Mouse (Mus musculus): Measurements from ENCODE around the gene Phyh. TPM values are rescaled to one million over a fixed set of nuclear protein-coding genes. Genes with fewer than 3 reads are reported as not detected.

Gene Phyh
- 44.6 and 50.8 TPM in 2 replicates for polyA plus RNA-seq (2015; fragmentation: Nextera tagmentation; extraction: Ambion mirVana)

DNA sequence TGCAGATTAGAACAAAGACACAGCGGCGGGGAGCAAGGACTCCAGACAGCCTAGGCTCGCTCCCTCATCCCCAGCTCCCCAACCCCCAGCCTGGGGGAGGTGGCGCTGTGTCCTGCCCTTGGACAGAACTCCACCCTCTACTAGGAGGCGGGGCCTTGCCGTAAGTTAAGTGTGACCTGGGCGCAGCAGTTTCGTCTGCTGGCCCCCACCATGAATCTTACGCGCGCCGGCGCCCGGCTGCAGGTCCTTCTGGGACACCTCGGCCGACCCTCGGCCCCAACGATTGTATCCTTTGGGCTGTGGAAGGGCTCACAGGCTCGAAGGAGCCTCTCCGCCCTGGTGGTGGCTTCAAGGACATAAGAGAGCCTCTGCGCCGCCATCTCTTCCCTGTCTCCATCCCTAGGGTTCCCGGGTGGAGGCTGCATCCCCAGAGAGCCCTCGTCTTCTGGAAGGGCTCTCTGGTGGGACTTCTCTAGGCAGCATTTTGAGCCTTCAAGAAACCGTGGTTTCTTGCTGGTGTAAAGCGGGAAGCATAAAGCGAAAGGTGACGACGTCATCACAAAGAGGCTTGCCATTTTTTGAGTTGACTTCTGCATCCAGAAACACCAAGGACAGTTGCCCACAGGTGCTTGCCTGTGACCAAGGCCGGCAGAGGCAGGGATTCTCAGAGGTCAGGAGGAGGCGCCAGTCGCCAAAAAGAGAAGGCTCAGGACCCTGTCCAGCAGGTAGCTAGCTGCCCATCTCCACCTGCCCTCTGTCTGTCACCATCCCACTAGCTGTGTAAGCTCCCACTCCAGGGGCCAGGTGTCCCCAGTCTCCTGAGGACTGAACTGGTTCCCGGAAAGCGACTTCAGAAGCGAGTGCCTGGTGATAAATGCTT is at the start of gene Phyh:
Gene Phyh, plus strand, starts transcription at position 160 of the 880 bp plus-strand sequence.
- 9% methylated on average over 35 of the region's 35 CpGs for WGBS
- ATAC-seq (replicated peaks), result peak; percentile 94
- peak within 1 kb of the TSS; percentile 76 for H3K4me2 ChIP-seq (replicated peaks)
- H3K36me3 ChIP-seq, result no peaks in the 10 kb centered on the region
- H3K9me3 ChIP-seq, result no peaks in the 10 kb centered on the region
- H3K27ac ChIP-seq (replicated peaks), result peak within 1 kb of the TSS; percentile 31; the same call in 1 of the 2 replicates
- peak within 1 kb of the TSS; percentile 72 for H3K9ac ChIP-seq (replicated peaks)
- H3K4me3 ChIP-seq, result peak within 1 kb of the TSS; percentile 56
- peaks cover 13% of the 10 kb centered on the region; the same call in 1 of the 2 replicates for H3K4me1 ChIP-seq
- H3K27me3 ChIP-seq, result no peaks in the 10 kb centered on the region

DNA sequence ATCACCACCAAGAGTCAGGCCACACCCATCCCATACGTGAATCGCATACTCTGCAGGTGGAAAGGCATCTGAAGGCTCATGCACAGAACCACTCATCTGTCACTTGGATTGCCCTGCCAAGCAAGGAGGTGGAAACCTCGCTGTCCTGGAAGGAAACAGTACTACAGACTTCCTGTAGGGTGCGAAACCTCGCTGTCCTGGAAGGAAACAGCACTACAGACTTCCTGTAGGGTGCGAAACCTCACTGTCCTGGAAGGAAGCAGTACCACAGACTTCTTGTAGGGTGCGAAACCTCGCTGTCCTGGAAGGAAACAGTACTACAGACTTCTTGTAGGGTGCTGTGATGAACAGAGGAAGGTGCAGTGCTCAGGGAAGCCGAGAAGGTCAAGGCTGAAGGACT is 46.1 kb upstream of the Phyh start:
- H3K4me3 ChIP-seq, result no peak overlapping the region
- 79% methylated on average over 9 of the region's 9 CpGs for WGBS
- no peak overlapping the region for H3K9ac ChIP-seq (replicated peaks)
- no peak for ATAC-seq (replicated peaks)
- no peaks in the 10 kb centered on the region for H3K4me1 ChIP-seq
- H3K9me3 ChIP-seq, result no peaks in the 10 kb centered on the region
- H3K27ac ChIP-seq (replicated peaks), result no peak overlapping the region
- no peaks in the 10 kb centered on the region for H3K36me3 ChIP-seq
- no peak overlapping the region for H3K4me2 ChIP-seq (replicated peaks)
- no peaks in the 10 kb centered on the region for H3K27me3 ChIP-seq

DNA sequence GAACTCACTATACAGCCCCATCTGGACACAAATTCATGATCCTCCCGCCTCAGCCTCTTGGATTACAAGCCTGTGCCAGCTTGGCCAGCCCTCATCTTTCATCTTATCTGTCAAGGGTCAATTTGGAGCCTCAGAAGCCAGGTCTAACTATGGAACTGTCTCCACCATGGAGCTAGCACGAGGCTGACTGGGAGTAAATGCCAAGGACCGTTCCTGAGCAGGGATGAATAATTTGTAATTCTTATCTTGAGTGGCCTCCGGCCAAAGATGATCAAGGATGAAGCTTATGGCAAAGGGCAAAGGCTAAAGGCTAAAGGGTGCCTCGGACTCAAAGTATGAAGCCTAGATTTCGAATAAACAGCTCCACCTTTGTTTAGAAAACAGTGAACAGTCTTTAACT is 45.5 kb upstream of the Phyh start:
- no peak overlapping the region for H3K27ac ChIP-seq (replicated peaks)
- H3K4me1 ChIP-seq, result no peaks in the 10 kb centered on the region
- no peaks in the 10 kb centered on the region for H3K9me3 ChIP-seq
- no peak for ATAC-seq (replicated peaks)
- no peak overlapping the region for H3K9ac ChIP-seq (replicated peaks)
- WGBS, result 82% methylated on average over 6 of the region's 6 CpGs
- H3K4me3 ChIP-seq, result no peak overlapping the region
- no peaks in the 10 kb centered on the region for H3K27me3 ChIP-seq
- H3K36me3 ChIP-seq, result no peaks in the 10 kb centered on the region
- H3K4me2 ChIP-seq (replicated peaks), result no peak overlapping the region

DNA sequence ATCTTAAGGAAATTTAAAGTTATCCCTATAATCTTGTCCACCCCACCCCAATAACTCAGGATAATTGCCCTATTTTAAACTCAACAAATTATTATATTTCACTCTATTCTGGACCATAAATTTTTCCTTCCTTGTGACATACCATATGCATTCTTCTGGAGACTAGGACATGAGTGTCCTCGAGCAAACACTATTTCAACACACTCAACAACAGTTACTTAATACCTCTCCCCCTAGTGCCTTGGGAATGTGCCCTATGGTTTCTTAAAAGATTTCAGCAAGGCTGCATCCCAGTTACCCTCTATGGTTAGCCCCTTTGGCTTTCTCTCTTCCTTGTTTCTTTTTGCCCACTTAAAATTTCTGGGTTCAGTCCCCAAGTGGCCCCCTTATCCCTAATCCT is 43.7 kb upstream of the Phyh start:
- no peaks in the 10 kb centered on the region for H3K36me3 ChIP-seq
- ATAC-seq (replicated peaks), result no peak

DNA sequence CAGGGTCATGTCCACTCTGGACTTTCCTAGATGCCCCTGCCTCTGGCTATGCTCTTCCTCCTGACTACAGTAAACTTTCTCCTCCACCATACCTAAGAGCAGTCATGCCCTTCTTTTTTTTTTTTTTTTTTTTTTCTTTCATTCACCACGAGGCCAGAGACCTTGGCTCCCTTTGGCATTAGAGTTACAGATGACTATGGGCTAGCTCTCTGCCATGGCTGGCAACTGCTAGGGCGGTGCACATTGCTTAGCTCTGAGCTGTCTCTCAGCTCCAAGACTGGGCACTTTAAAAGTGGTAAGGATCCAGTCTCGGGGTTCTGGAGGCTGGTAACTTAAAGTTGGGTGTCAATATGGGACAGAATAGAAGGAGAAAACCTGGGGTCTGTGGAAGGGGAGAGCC is 42.7 kb upstream of the Phyh start:
- 70% methylated on average over 3 of the region's 3 CpGs for WGBS
- H3K9me3 ChIP-seq, result no peaks in the 10 kb centered on the region
- H3K4me3 ChIP-seq, result no peak overlapping the region
- H3K27ac ChIP-seq (replicated peaks), result no peak overlapping the region
- H3K36me3 ChIP-seq, result no peaks in the 10 kb centered on the region
- peaks cover 12% of the 10 kb centered on the region for H3K4me1 ChIP-seq
- no peak overlapping the region for H3K4me2 ChIP-seq (replicated peaks)
- H3K9ac ChIP-seq (replicated peaks), result no peak overlapping the region
- ATAC-seq (replicated peaks), result no peak
- H3K27me3 ChIP-seq, result no peaks in the 10 kb centered on the region

More for the DNA sequence above, 43.7 kb upstream of the Phyh start:
- 60% methylated on average over 1 of the region's 1 CpGs for WGBS
- peaks cover 5% of the 10 kb centered on the region for H3K4me1 ChIP-seq
- H3K27me3 ChIP-seq, result no peaks in the 10 kb centered on the region
- no peak overlapping the region for H3K27ac ChIP-seq (replicated peaks)
- no peak overlapping the region for H3K9ac ChIP-seq (replicated peaks)
- H3K4me2 ChIP-seq (replicated peaks), result no peak overlapping the region
- H3K4me3 ChIP-seq, result no peak overlapping the region
- no peaks in the 10 kb centered on the region for H3K9me3 ChIP-seq

DNA sequence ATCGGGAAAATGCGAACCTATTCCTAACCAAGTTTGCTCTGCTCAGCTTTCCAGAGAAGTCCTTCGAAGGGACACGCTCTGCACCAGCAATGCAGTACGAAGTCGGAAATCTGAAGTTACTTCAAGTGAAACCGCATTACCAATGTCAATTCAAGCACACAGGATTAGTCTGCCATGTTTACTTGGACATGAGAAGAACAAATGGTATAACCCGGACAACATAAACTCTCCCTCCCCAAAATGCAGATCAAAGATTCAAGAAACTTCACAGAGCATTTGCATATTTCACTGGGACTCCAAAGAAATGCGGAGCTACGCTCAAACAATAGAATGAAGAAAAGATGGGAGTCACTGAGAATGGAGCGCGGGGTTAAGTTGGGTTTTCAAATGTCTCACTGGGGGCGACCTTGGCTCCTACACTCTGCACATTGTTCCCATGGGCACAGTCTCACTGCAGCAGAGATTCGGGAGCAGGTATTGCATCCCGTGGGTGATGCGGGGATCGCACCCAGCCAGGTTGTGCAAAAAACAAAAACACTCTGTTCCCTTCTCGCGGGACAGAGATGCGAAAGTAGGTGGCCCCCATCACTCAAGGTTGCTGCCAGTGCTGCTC is 38.0 kb upstream of the Phyh start:
- Histone ChIP-seq H3K4me3 (peak overlapping the region; percentile 76), H3K36me3 (peaks cover 2% of the 10 kb centered on the region), H3K27me3 (no peaks in the 10 kb centered on the region), H3K4me2 (replicated peaks) (peak overlapping the region; percentile 77), H3K27ac (replicated peaks) (peak overlapping the region; percentile 100), H3K4me1 (peaks cover 29% of the 10 kb centered on the region), H3K9me3 (no peaks in the 10 kb centered on the region), H3K9ac (replicated peaks) (peak overlapping the region; percentile 99)
- under 1% methylated on average over 20 of the region's 20 CpGs for WGBS
- peak; percentile 65 for ATAC-seq (replicated peaks)

DNA sequence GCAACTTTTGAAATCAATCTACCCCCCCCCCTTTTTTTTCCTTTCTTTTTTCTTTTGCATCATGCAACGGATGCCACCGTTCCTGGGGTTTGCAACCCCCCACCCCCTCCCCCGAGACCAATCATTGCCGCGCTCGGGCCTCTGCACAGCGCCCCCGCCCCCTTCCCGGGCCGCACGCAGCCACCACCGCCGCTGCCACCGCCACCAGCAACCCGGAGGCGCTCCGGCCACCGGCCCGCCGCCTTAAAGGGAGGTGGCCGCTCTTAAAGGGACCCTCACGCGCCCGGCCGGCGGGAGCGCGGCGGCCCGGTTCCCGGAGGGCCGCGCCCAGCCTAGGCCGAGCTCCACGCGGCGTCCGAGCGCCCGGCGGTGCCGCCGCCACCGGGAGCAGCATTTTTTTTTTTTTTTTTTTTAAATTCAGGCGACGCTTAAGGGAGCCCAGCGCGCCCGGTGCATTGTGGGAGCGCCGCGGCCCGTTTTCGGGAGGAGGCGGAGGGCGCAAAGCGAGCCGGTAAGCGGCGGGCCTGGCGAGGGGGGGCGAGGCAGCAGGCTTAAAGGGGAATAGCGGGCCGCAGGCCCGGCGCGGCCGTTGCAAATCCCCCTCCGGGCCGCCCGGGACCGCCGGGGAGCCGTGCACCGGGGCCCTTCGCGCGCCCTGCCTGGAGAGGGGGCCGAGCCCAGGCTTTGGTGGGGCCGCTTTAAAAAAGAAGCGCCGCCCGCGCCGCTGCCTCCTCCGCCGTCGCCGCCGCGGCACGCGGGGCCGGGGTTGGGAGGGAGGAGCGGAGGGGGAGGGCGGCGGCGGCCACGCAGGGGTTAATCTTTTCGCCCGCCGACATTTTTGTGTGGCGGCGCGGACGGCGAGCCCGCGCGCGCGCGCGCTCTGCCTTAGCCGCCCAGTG is 37.2 kb upstream of the Phyh start, which contains the start of gene Sephs1:
Gene Sephs1, plus strand, starts transcription at position 215 of the 899 bp plus-strand sequence.
- peaks cover 29% of the 10 kb centered on the region for H3K4me1 ChIP-seq
- under 1% methylated on average over 67 of the region's 115 CpGs for WGBS
- peak within 1 kb of the TSS; percentile 99 for H3K9ac ChIP-seq (replicated peaks)
- H3K27me3 ChIP-seq, result no peaks in the 10 kb centered on the region
- H3K4me2 ChIP-seq (replicated peaks), result peak within 1 kb of the TSS; percentile 77
- H3K4me3 ChIP-seq, result peak within 1 kb of the TSS; percentile 76
- peak within 1 kb of the TSS; percentile 100 for H3K27ac ChIP-seq (replicated peaks)
- H3K9me3 ChIP-seq, result no peaks in the 10 kb centered on the region
- H3K36me3 ChIP-seq, result peaks cover 9% of the 10 kb centered on the region
- peak; percentile 87 for ATAC-seq (replicated peaks)

DNA sequence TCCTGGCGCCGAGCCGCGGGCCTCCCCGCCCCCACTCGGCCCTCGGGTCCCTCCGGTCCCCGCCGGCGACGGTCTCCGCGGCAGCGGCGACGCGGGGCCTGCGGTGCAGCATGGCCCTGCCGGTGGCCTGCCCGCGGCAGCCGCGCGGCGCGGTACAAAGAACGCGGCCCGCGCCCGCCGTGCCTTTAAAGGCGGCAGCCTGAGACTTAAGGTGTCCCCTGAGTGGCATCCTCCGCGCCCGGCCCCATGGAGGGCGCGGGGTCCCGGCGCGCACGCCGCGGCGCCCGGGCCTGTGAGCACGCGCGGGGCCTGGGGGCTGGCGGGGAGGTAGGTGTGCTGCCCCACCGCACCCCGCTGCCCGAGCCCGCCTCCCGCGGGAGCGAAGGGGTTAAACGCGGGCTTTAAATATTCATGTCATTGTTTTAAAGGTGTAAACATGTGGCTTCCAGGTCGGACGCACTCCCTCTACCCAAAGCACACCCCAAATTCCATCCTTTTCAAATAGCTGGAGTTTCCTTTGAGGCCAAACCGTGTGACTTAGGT is 36.5 kb upstream of the Phyh start:
- Histone ChIP-seq H3K9me3 (no peaks in the 10 kb centered on the region), H3K4me1 (peaks cover 29% of the 10 kb centered on the region), H3K27ac (replicated peaks) (peak overlapping the region; percentile 100), H3K9ac (replicated peaks) (peak overlapping the region; percentile 99), H3K36me3 (peaks cover 16% of the 10 kb centered on the region), H3K4me3 (peak overlapping the region; percentile 76), H3K27me3 (no peaks in the 10 kb centered on the region), H3K4me2 (replicated peaks) (peak overlapping the region; percentile 77)
- peak; percentile 67 for ATAC-seq (replicated peaks)
- 1% methylated on average over 57 of the region's 63 CpGs for WGBS

DNA sequence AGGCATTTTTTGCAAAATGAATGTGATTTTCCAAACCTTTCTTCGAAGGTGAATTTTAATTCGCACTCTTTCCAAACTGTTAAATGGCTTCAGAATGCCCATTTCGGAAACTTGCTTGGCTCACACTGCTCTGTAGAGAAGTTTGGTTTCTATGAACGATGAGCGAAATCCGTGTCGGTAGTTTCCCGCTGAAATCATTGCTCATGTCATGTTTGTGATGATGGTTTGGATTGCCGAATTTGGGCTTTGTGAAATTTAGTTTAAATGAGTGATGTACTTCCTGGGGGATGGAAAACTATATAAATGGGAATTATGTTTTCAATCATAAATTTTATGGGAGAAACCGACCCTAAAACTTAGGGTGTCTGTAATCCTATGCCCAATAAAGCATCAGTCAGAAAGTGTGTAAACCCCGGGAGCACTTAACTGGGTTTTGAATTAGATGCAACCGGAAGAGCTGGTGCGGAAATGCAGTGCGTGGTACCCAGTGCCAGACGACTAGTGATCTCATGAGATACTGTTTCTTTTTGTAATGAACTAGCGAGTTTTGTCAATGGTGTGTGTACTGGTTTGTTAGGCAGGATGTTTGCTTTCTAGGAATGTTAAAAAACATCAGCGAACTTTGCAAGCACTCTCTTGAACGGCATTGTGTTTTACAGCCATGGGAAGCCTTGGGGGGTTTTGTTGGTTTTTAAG is 35.7 kb upstream of the Phyh start:
- ATAC-seq (replicated peaks), result no peak
- Histone ChIP-seq H3K27ac (replicated peaks) (peak overlapping the region; percentile 100), H3K4me3 (peak overlapping the region; percentile 76), H3K4me1 (peaks cover 29% of the 10 kb centered on the region), H3K4me2 (replicated peaks) (peak overlapping the region; percentile 77), H3K9ac (replicated peaks) (peak overlapping the region; percentile 99), H3K9me3 (no peaks in the 10 kb centered on the region), H3K36me3 (peaks cover 25% of the 10 kb centered on the region), H3K27me3 (no peaks in the 10 kb centered on the region)
- 1% methylated on average over 18 of the region's 18 CpGs for WGBS

DNA sequence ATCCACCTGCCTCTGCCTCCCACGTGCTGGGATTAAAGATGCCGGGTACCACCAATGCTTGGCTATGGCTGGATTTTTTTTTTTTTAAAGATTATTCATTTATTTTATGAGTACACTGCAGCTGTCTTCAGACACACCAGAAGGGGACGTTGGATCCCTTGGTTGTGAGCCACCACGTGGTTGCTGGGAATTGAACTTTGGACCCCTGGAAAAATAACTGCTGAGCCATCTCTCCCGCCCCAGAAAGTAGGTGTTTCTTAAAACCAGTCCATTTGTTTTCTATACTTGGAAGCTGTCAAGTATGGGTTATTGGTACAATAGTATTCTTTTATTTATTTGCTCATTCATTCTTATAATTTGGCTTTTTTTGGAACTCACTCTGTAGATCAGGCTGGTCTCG is 31.9 kb upstream of the Phyh start:
- Histone ChIP-seq H3K4me3 (no peak overlapping the region), H3K27me3 (no peaks in the 10 kb centered on the region), H3K27ac (replicated peaks) (no peak overlapping the region), H3K4me2 (replicated peaks) (no peak overlapping the region), H3K36me3 (peaks cover 56% of the 10 kb centered on the region), H3K9me3 (no peaks in the 10 kb centered on the region), H3K4me1 (peaks cover 18% of the 10 kb centered on the region), H3K9ac (replicated peaks) (no peak overlapping the region)
- 96% methylated on average over 6 of the region's 6 CpGs for WGBS
- ATAC-seq (replicated peaks), result no peak

DNA sequence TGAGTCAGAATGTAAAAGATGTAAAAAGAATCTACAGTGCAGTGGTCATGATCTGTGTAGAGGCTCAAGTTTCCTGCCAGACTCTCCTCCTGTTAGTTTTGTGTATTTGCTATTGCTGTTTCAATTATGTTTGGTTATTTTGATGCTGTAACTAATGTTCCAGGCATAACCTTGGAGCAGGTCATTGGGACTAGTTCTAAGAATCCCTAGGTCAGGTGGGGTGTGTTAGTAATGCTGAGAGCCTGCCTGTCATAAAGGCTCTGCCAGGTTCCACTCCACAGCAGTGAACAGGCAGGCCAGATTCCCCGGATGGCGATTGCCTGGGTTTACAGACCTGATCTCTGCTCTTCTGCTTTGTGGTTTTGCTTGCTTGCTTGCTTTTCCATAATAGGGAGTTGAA is 23.2 kb upstream of the Phyh start:
- H3K9ac ChIP-seq (replicated peaks), result no peak overlapping the region
- no peak overlapping the region for H3K27ac ChIP-seq (replicated peaks)
- ATAC-seq (replicated peaks), result no peak
- 89% methylated on average over 2 of the region's 2 CpGs for WGBS
- no peaks in the 10 kb centered on the region for H3K4me1 ChIP-seq
- peaks cover 81% of the 10 kb centered on the region for H3K36me3 ChIP-seq
- no peaks in the 10 kb centered on the region for H3K9me3 ChIP-seq
- no peak overlapping the region for H3K4me2 ChIP-seq (replicated peaks)
- H3K4me3 ChIP-seq, result no peak overlapping the region
- no peaks in the 10 kb centered on the region for H3K27me3 ChIP-seq
